Mouse (Mus musculus): Measurements from ENCODE around the gene Spin2g.
"Not testable (repeated sequence)": the region's sequence is repeated elsewhere in the genome, so short reads cannot be mapped to it uniquely, and the experiment has no call there.

Gene Spin2g

GRCm38 (mm10) chrX:34238633-34239032 is at the start of gene Spin2g:
Gene Spin2g, minus strand, starts transcription at chrX:34238733.
- not testable (repeated sequence) for DNase-seq (ENCODE audit: low spot score in 2 of 2)
